Mouse (Mus musculus) small intestine, adult 10 weeks (tissue): ENCODE data around the gene Vmn2r47. TPM values are rescaled to one million over a fixed set of nuclear protein-coding genes. Genes with fewer than 3 reads are reported as not detected.

ENCODE experiments used
- polyA plus RNA-seq: library from polyadenylated mRNA; stranded (reverse); fragments of 350-450 nt; fragmentation: Illumina TruSeq; extraction: RNeasy Lipid Tissue Mini Kit (QIAGEN cat#74804); gene quantifications from one replicate; pipeline ENCODE4 v1.2.3, GENCODE M21; 2014; ENCODE audit warnings: low replicate concordance

The Vmn2r47 gene
- polyA plus RNA-seq: not detected

DNA sequence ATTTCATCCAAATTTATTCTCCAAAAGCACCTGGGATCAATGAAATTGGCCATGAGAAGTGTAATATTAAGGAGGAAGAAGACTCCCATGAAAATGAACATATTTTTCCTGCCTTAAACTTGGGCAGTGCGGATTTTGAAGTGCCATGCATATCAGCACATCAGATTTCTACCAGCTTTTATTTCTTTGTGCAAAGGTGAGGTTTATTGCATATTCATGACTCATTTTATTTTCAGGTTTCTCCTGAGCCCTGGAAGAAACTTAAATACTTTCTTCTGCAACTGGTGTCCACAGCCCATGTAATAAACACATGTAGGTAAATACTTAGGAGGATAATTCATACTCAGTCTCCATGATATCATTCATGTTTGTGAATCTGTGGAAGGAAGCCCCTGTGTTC lies at the start of gene Vmn2r47:
TSS of gene Vmn2r47 (minus strand) at position 101 of the 400 bp plus-strand sequence.

DNA sequence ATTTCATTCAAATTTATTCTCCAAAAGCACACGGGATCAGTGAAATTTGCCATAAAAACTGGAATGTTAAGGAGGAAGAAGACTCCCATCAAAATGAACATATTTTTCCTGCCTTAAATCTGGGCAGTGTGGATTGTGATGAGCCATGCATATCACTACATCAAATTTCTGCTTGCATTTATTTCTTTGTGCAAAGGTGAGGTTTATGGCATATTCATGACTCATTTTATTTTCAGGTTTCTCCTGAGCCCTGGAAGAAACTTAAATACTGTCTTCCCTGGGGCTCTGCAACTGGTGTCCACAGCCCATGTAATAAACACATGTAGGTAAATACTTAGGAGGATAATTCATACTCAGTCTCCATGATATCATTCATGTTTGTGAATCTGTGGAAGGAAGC lies 70.7 kb downstream of the Vmn2r47 start, which contains the start of gene Vmn2r46:
TSS of gene Vmn2r46 (minus strand) at position 101 of the 400 bp plus-strand sequence.

Other genes starting within 250 kb of the Vmn2r47 start
- gene Vmn2r46, start 70.8 kb downstream of the Vmn2r47 start, polyA plus RNA-seq: not detected
- gene Vmn2r48, start 112.3 kb upstream of the Vmn2r47 start, polyA plus RNA-seq: not detected
- gene Vmn2r49, start 150.9 kb upstream of the Vmn2r47 start, polyA plus RNA-seq: not detected
- not detected for gene Vmn2r50, start 212.0 kb upstream of the Vmn2r47 start, polyA plus RNA-seq